Comparison of ENCODE assay signal across 8 mouse cellular contexts in the genomic region with DNA sequence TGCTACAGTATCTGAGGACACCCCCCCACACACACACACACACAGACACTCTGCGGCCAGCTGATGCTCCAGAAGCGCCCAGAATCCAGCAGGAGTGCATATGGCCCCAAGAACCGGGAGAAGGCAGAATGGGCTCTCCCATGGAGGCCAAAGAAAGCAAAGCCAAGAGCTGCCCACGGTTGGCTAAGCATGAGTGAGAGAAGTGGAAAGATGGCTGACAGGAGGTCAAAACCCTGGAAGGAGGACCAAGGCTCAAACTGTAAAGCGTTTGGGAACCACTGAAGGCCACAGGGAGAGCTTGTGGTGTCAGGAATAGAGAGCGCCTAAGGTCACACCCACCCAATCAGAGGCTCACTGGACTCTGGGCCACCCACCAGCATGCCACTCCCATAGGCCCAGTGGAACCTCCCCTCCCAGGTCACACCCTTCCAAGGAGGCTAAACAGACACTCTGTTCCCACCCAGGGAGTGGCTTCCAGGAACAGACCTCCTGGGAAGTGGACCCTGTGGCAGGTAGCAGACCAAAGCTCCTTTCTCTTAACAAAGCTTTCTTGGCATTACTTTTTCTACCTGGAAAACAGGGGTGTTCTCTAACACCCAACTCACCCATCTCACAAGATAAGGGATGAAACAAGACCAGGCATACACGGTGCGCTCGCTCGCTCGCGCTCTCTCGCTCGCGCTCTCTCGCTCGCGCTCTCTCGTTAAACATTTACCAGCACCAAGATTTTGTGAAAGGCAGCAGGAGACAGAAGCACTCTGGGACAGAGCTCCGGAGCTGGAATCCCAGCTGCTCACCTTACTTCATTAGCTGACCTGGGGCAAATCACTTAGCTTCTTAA. TPM values are rescaled to one million over a fixed set of nuclear protein-coding genes. Genes with fewer than 3 reads are reported as not detected.
A peak's percentile ranks its signal among the peaks of the same experiment; 100 is the strongest.
DNase-seq lines count a peak whose midpoint lies in the region; ATAC-seq and TF ChIP-seq lines count a peak whose summit lies in the region.

No protein-coding gene starts in this region.

- TF ChIP-seq POLR2A in ES-Bruce4 (IDR thresholded peaks at IDR 0.05; ENCODE audit: insufficient read depth, low read length) = no peak

- H3K4me3 ChIP-seq in ES-Bruce4 (ENCODE audit: low read depth, low read length) = peak overlapping the region; percentile 77
- peak overlapping the region; percentile 65 for H3K4me3 ChIP-seq in embryonic facial prominence, embryonic 11.5 days (ENCODE audit: low read depth, low read length)
- H3K4me3 ChIP-seq in intestine, embryonic 16.5 days (ENCODE audit: low read length) = peak overlapping the region; percentile 70
- H3K4me3 ChIP-seq in liver, postnatal 0 days (ENCODE audit: low read depth, low read length) = peak overlapping the region; percentile 79
- peak overlapping the region; percentile 61 for H3K4me3 ChIP-seq in neural tube, embryonic 15.5 days (replicated peaks)

- TF ChIP-seq CTCF in ES-Bruce4 (IDR thresholded peaks at IDR 0.05; ENCODE audit: low read depth, low read length) = no peak
- no peak for TF ChIP-seq CTCF in liver, postnatal 0 days (IDR thresholded peaks at IDR 0.05; ENCODE audit: low read depth)

- no peak for ATAC-seq in embryonic facial prominence, embryonic 11.5 days (replicated peaks; ENCODE audit: insufficient number of reproducible peaks, low FRiP score, low TSS enrichment, low read depth)
- ATAC-seq in intestine, embryonic 16.5 days = peak; percentile 89
- peak; percentile 82 for ATAC-seq in liver, postnatal 0 days
- ATAC-seq in neural tube, embryonic 15.5 days (ENCODE audit: low FRiP score) = no peak

- H3K9me3 ChIP-seq in ES-Bruce4 (replicated peaks; ENCODE audit: control insufficient read depth, insufficient read depth, low read length, poor library complexity, severe bottlenecking) = no peaks in the 10 kb centered on the region
- no peaks in the 10 kb centered on the region for H3K9me3 ChIP-seq in embryonic facial prominence, embryonic 11.5 days (replicated peaks; ENCODE audit: control insufficient read depth, low read length)
- H3K9me3 ChIP-seq in intestine, embryonic 16.5 days (ENCODE audit: control insufficient read depth, low read length) = no peaks in the 10 kb centered on the region
- no peaks in the 10 kb centered on the region for H3K9me3 ChIP-seq in liver, postnatal 0 days (ENCODE audit: low read length)
- H3K9me3 ChIP-seq in neural tube, embryonic 15.5 days (replicated peaks) = no peaks in the 10 kb centered on the region

- peak; percentile 35 for DNase-seq in 3134 (ENCODE audit: extremely low read depth, insufficient read length, low spot score)
- peak; percentile 40 for DNase-seq in embryonic facial prominence, embryonic 11.5 days (ENCODE audit: low spot score)
- peak; percentile 77 for DNase-seq in liver, postnatal 0 days
- DNase-seq in frontal cortex, postnatal 14 days (ENCODE audit: low spot score in 2 of 2) = no peak
- DNase-seq in urinary bladder, postnatal 10 days (ENCODE audit: low spot score) = no peak

- H3K27ac ChIP-seq in ES-Bruce4 (ENCODE audit: insufficient read depth, low read length) = peak overlapping the region; percentile 85
- H3K27ac ChIP-seq in embryonic facial prominence, embryonic 11.5 days (replicated peaks; ENCODE audit: low read depth, low read length) = no peak overlapping the region
- peak overlapping the region; percentile 94 for H3K27ac ChIP-seq in intestine, embryonic 16.5 days (ENCODE audit: low read length)
- H3K27ac ChIP-seq in liver, postnatal 0 days (ENCODE audit: low read depth) = peak overlapping the region; percentile 79
- H3K27ac ChIP-seq in neural tube, embryonic 15.5 days (replicated peaks) = peak overlapping the region; percentile 89

- H3K36me3 ChIP-seq in ES-Bruce4 (ENCODE audit: control insufficient read depth, insufficient read depth, low read length, poor library complexity, severe bottlenecking) = no peaks in the 10 kb centered on the region
- H3K36me3 ChIP-seq in embryonic facial prominence, embryonic 11.5 days (replicated peaks; ENCODE audit: control insufficient read depth, insufficient read depth, low read depth, low read length) = no peaks in the 10 kb centered on the region
- no peaks in the 10 kb centered on the region for H3K36me3 ChIP-seq in intestine, embryonic 16.5 days (ENCODE audit: control insufficient read depth, insufficient read depth, low read length)
- H3K36me3 ChIP-seq in liver, postnatal 0 days (replicated peaks; ENCODE audit: insufficient read depth, low read length) = 0 out of 2 replicates have a peak, but pooled peaks cover 4% of the 10 kb centered on the region
- H3K36me3 ChIP-seq in neural tube, embryonic 15.5 days = no peaks in the 10 kb centered on the region

- WGBS in embryonic facial prominence, embryonic 11.5 days = 43% methylated on average over 20 of the region's 20 CpGs
- 23% methylated on average over 20 of the region's 20 CpGs for WGBS in intestine, embryonic 16.5 days
- WGBS in liver, postnatal 0 days (ENCODE audit: insufficient replicate concordance) = 55% methylated on average over 20 of the region's 20 CpGs
- 38% methylated on average over 20 of the region's 20 CpGs for WGBS in neural tube, embryonic 15.5 days

- H3K4me2 ChIP-seq in embryonic facial prominence, embryonic 11.5 days (ENCODE audit: low read depth, low read length) = peak overlapping the region; percentile 74
- peak overlapping the region; percentile 81 for H3K4me2 ChIP-seq in intestine, embryonic 16.5 days (ENCODE audit: low read depth, low read length)
- peak overlapping the region; percentile 96 for H3K4me2 ChIP-seq in liver, postnatal 0 days (ENCODE audit: low read depth, low read length)
- H3K4me2 ChIP-seq in neural tube, embryonic 15.5 days = peak overlapping the region; percentile 84

- H3K9ac ChIP-seq in ES-Bruce4 (ENCODE audit: low read depth, poor library complexity, severe bottlenecking) = peak overlapping the region; percentile 85
- peak overlapping the region; percentile 61 for H3K9ac ChIP-seq in embryonic facial prominence, embryonic 11.5 days (replicated peaks; ENCODE audit: low read length)
- H3K9ac ChIP-seq in intestine, embryonic 16.5 days (ENCODE audit: low read depth, low read length) = peak overlapping the region; percentile 85
- H3K9ac ChIP-seq in liver, postnatal 0 days (replicated peaks) = peak overlapping the region; percentile 72
- H3K9ac ChIP-seq in neural tube, embryonic 15.5 days (replicated peaks) = peak overlapping the region; percentile 59

- peaks cover 24% of the 10 kb centered on the region for H3K4me1 ChIP-seq in ES-Bruce4 (ENCODE audit: control insufficient read depth, insufficient read depth, low read length)
- H3K4me1 ChIP-seq in embryonic facial prominence, embryonic 11.5 days (ENCODE audit: control insufficient read depth, insufficient read depth, low read length) = peaks cover 10% of the 10 kb centered on the region
- H3K4me1 ChIP-seq in intestine, embryonic 16.5 days (ENCODE audit: control insufficient read depth, insufficient read depth, low read length) = peaks cover 54% of the 10 kb centered on the region
- peaks cover 49% of the 10 kb centered on the region for H3K4me1 ChIP-seq in liver, postnatal 0 days (ENCODE audit: insufficient read depth)
- peaks cover 65% of the 10 kb centered on the region for H3K4me1 ChIP-seq in neural tube, embryonic 15.5 days

- H3K27me3 ChIP-seq in ES-Bruce4 (ENCODE audit: control insufficient read depth, insufficient read depth, low read length, poor library complexity, severe bottlenecking) = no peaks in the 10 kb centered on the region
- no peaks in the 10 kb centered on the region for H3K27me3 ChIP-seq in embryonic facial prominence, embryonic 11.5 days (ENCODE audit: control insufficient read depth, insufficient read depth, low read length)
- no peaks in the 10 kb centered on the region for H3K27me3 ChIP-seq in intestine, embryonic 16.5 days (replicated peaks; ENCODE audit: control insufficient read depth, insufficient read depth, low read length)
- no peaks in the 10 kb centered on the region for H3K27me3 ChIP-seq in liver, postnatal 0 days (ENCODE audit: insufficient read depth, low read length)
- H3K27me3 ChIP-seq in neural tube, embryonic 15.5 days (replicated peaks) = no peaks in the 10 kb centered on the region

- TF ChIP-seq EP300 in ES-Bruce4 (IDR thresholded peaks at IDR 0.05; ENCODE audit: insufficient read depth, low read depth, low read length) = peak; percentile 85
- peak; percentile 47; the same call in 1 of the 2 replicates for TF ChIP-seq EP300 in liver, postnatal 0 days (IDR thresholded peaks at IDR 0.05; ENCODE audit: low read depth)

RNA-seq across cellular contexts. Expression of gene Samd4b, which starts 1.3 kb away (rescaled TPM):
- 86.0 and 94.1 TPM in 2 replicates for polyA plus RNA-seq in ES-Bruce4 (2011; ENCODE audit: insufficient read depth, insufficient read length, low read depth, missing spikeins)
- polyA plus RNA-seq in embryonic facial prominence, embryonic 11.5 days (2014; fragmentation: Nextera tagmentation; extraction: Ambion mirVana) = 29.4 and 30.9 TPM in 2 replicates
- polyA plus RNA-seq in intestine, embryonic 16.5 days (2015; fragmentation: Nextera tagmentation; extraction: Ambion mirVana) = 7.8 and 9.7 TPM in 2 replicates
- polyA plus RNA-seq in liver, postnatal 0 days (2015; fragmentation: Nextera tagmentation; extraction: Ambion mirVana) = 3.5 and 4.3 TPM in 2 replicates
- 20.3 and 22.8 TPM in 2 replicates for polyA plus RNA-seq in neural tube, embryonic 15.5 days (2015; fragmentation: Nextera tagmentation; extraction: Ambion mirVana)

RNA-seq across cellular contexts. Expression of gene Pak4, which starts 1.3 kb away (rescaled TPM):
- 64.4 and 75.1 TPM in 2 replicates for polyA plus RNA-seq in ES-Bruce4 (2011; ENCODE audit: insufficient read depth, insufficient read length, low read depth, missing spikeins)
- 25.6 and 28.6 TPM in 2 replicates for polyA plus RNA-seq in embryonic facial prominence, embryonic 11.5 days (2014; fragmentation: Nextera tagmentation; extraction: Ambion mirVana)
- polyA plus RNA-seq in intestine, embryonic 16.5 days (2015; fragmentation: Nextera tagmentation; extraction: Ambion mirVana) = 51.2 and 55.4 TPM in 2 replicates
- 5.3 and 6.2 TPM in 2 replicates for polyA plus RNA-seq in liver, postnatal 0 days (2015; fragmentation: Nextera tagmentation; extraction: Ambion mirVana)
- 16.0 and 23.1 TPM in 2 replicates for polyA plus RNA-seq in neural tube, embryonic 15.5 days (2015; fragmentation: Nextera tagmentation; extraction: Ambion mirVana)

RNA-seq across cellular contexts. Expression of gene Acp7, which starts 34.5 kb away (rescaled TPM):
- 1.4 and 1.8 TPM in 2 replicates for polyA plus RNA-seq in ES-Bruce4 (2011; ENCODE audit: insufficient read depth, insufficient read length, low read depth, missing spikeins)
- not detected in 2 replicates for polyA plus RNA-seq in embryonic facial prominence, embryonic 11.5 days (2014; fragmentation: Nextera tagmentation; extraction: Ambion mirVana)
- polyA plus RNA-seq in intestine, embryonic 16.5 days (2015; fragmentation: Nextera tagmentation; extraction: Ambion mirVana) = not detected in 2 replicates
- not detected in 2 replicates for polyA plus RNA-seq in liver, postnatal 0 days (2015; fragmentation: Nextera tagmentation; extraction: Ambion mirVana)
- polyA plus RNA-seq in neural tube, embryonic 15.5 days (2015; fragmentation: Nextera tagmentation; extraction: Ambion mirVana) = 0.09 and 0.10 TPM in 2 replicates

RNA-seq across cellular contexts. Expression of gene Nccrp1, which starts 49.6 kb away (rescaled TPM):
- 4.5 and 6.4 TPM in 2 replicates for polyA plus RNA-seq in ES-Bruce4 (2011; ENCODE audit: insufficient read depth, insufficient read length, low read depth, missing spikeins)
- polyA plus RNA-seq in embryonic facial prominence, embryonic 11.5 days (2014; fragmentation: Nextera tagmentation; extraction: Ambion mirVana) = not detected in 2 replicates
- polyA plus RNA-seq in intestine, embryonic 16.5 days (2015; fragmentation: Nextera tagmentation; extraction: Ambion mirVana) = 0.09 and 0.20 TPM in 2 replicates
- polyA plus RNA-seq in liver, postnatal 0 days (2015; fragmentation: Nextera tagmentation; extraction: Ambion mirVana) = not detected in 2 replicates
- polyA plus RNA-seq in neural tube, embryonic 15.5 days (2015; fragmentation: Nextera tagmentation; extraction: Ambion mirVana) = 0.31 and 0.36 TPM in 2 replicates

RNA-seq across cellular contexts. Expression of gene Sycn, which starts 56.0 kb away (rescaled TPM):
- polyA plus RNA-seq in ES-Bruce4 (2011; ENCODE audit: insufficient read depth, insufficient read length, low read depth, missing spikeins) = not detected in 2 replicates
- not detected in 2 replicates for polyA plus RNA-seq in embryonic facial prominence, embryonic 11.5 days (2014; fragmentation: Nextera tagmentation; extraction: Ambion mirVana)
- 94.3 and 150 TPM in 2 replicates for polyA plus RNA-seq in intestine, embryonic 16.5 days (2015; fragmentation: Nextera tagmentation; extraction: Ambion mirVana)
- polyA plus RNA-seq in liver, postnatal 0 days (2015; fragmentation: Nextera tagmentation; extraction: Ambion mirVana) = 1.3 and 7.7 TPM in 2 replicates
- 1.3 TPM in 1 of 2 replicates, not detected in the other for polyA plus RNA-seq in neural tube, embryonic 15.5 days (2015; fragmentation: Nextera tagmentation; extraction: Ambion mirVana)

Comparison
In these comparisons a context has a peak if more than half of its experiments do, and no peak if none do; other contexts are left out.
1. DNase-seq: peak in 3134 (single experiment), embryonic facial prominence, embryonic 11.5 days (single experiment) and liver, postnatal 0 days (single experiment); none in frontal cortex, postnatal 14 days (0 of 2) and urinary bladder, postnatal 10 days (single experiment).
2. ATAC-seq: peak in intestine, embryonic 16.5 days (single experiment) and liver, postnatal 0 days (single experiment); none in embryonic facial prominence, embryonic 11.5 days (single experiment) and neural tube, embryonic 15.5 days (single experiment).
3. Peak in every context shown above with its lines, with median percentiles within 50 percentile points of each other: H3K4me3 ChIP-seq, H3K9ac ChIP-seq and H3K4me2 ChIP-seq.